Mouse (Mus musculus) lung, postnatal 0 days (tissue): ENCODE measurements at regions not wholly inside any gene's neighbourhood (a gene's known extent, or its start where the extent isn't known, plus 50 kb on each side); places are given as distances from the start of the nearest gene placed in this dataset.

Experiments
- CTCF ChIP-seq: IDR thresholded peaks from 2 replicates; pipeline ENCODE4 v1.5.1; 2016; ENCODE audit warnings: antibody characterized with exemption, mild to moderate bottlenecking
- EP300 ChIP-seq: IDR thresholded peaks from 2 replicates; pipeline ENCODE4 v1.6.1; 2016; ENCODE audit warnings: antibody characterized with exemption, mild to moderate bottlenecking, control low read depth

- TF ChIP-seq CTCF, result no peak
- no peak for TF ChIP-seq EP300
Measured at GRCm38 (mm10) chr9:88058551-88058950, 268.4 kb upstream of the Nt5e start.
